Mouse (Mus musculus): ENCODE results near the gene Adipoq.
"Not testable (repeated sequence)": the region's sequence is repeated elsewhere in the genome, so short reads cannot be mapped to it uniquely, and the experiment has no call there.

Gene Adipoq

DNA sequence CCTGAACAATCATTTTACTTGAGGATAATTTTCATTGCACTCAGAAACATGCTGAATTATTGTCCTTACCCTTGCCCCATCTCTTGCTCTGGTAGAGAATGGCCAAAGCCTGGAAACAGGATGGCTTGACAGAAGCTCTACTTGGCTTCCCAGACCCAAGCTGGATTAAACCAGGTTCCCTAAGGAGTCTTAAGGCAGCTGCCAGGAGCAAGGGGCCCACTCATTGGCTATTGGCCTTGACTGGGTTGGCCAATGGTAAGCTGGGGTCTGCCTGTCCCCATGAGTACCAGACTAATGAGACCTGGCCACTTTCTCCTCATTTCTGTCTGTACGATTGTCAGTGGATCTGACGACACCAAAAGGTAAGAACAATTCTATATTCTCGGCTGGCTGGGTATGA is at the start of gene Adipoq:
TSS of gene Adipoq (plus strand) at position 257 of the 400 bp plus-strand sequence.
- DNase-seq (ENCODE audit: low spot score): no peak

DNA sequence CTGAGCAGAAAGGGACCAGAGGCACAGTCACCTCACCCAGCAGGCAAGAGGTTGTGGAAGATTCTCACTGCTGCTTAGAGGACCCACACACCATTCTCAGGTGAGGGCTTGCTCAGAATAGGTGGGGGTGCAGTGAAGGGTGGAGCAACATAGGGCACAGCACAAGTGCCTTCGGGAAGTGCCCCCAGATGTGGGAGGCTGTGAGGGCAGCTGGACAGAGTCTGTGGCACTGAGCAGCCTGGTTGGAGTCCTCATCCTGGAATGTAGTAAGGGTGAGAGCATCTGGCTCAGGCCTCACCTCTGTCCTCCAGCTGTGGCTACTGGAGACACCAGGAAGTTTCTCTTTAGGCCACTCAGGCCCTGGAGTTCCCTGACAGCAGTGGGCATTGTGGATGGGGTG is 49.5 kb upstream of the Adipoq start:
- DNase-seq (ENCODE audit: low spot score): not testable (repeated sequence)

DNA sequence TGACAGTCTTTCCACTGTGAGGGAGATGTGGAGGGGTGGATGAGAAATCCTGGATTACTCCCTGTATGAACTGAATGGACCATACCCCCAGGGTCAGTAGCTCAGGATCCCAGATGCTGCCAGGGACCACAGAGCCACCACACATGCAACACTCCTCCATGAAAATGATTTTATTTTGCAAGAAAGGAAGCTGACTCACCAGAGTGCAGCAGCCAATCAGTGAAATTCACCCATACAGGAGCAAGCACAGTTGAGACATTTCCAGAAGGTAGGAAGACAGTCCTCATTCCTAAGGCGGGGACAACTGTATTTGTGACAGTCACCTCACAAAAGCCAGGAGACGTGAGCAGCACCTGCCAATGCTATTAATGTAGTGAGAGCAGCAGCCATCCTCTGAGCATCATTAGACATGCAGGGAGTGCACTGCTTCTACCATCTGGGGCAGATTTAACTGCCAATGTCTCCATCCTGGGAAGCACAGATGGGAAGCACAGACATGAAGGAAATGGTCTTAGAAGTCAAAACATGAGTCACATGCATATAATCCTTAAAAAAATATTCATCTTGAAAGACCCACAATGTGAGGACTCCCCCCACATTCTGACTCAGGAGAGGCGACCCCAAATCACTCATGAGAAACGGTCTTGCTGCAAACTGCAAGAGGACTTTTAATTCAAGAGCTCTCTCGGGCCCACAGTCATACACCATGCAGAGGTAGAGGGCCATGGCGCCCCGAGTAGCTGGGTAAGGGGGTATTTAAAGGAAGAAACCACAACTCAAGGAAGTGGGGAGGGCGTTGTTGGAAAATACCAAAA is 48.8 kb upstream of the Adipoq start:
- not testable (repeated sequence) for DNase-seq (ENCODE audit: low spot score)

DNA sequence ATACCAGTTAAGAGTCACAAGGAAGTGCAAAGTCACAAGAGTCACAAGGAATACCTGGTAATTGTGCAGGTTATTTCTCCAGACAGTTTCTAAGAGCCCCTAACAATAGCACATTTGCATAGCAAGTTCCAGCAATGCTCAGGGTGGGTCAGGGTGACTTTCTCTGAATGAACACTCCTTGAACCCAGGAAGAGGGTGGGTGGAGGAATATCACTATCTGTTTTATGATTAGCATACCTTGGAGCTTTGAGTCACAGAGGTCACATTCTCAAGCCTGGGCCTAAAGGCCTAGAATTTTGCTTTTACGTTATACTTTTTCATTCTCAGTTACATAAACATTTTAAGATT is 48.3 kb upstream of the Adipoq start:
- DNase-seq (ENCODE audit: low spot score): not testable (repeated sequence)

DNA sequence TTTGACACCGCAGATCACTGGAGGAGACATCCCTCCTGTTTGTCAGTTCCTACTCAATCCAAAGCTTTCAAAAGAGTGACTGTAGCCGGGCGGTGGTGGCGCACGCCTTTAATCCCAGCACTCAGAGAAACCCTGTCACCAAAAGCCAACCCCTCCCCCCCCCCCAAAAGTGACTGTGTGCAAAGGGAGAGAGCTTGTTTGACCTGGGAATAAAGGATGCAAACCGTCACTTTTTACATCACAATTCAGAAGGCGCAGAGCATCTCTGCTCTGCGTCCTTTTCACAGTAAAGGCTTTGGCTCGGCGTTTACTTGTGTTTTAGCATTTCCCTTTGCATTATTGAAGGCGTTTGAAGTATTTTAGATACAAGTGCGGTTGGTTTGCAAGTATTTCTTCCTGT is 46.7 kb upstream of the Adipoq start:
- no peak for DNase-seq (ENCODE audit: low spot score)

DNA sequence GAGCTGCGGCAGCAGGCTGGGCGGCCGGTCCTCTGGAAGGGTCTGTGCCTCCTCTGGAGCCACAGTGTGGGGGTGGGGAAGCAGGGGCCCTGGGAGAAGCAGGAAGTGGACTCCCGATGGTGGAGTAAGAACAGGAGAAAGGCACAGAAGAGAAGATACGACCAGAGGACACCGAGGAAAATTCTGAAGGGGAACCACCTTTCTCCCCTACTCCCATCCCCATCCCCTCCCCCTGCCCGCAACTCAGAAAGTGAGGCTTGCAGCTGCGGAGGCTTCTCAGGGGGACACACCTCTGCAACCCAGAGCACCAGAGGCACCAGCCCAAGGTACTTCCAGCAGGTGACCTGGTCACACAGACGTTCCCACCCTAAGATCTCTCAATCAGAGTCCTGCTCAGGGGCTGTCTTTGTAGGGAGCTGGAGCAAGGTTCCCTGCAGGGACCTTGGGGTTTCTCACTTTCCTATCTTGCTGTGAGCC is 46.2 kb upstream of the Adipoq start:
- no peak for DNase-seq (ENCODE audit: low spot score)

DNA sequence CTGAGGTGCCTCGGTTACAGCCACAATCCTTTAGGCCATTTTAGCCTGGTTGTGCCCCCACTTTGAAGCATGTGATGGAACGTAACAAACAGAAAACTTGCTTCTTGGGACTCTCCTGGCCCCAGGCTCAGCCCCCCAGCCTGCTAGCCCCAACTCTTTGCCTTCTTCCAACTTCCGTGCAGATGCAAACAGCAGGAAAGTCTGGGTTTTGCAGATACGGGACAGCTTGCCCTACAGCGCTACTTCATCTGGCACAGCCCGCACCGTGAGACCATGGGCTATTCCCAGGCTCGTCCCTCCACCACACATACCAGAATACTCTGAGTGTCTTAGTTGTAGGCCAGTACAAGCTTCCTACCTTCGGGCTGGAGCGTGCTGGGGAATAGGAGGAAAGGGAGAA is 45.7 kb upstream of the Adipoq start:
- no peak for DNase-seq (ENCODE audit: low spot score)

DNA sequence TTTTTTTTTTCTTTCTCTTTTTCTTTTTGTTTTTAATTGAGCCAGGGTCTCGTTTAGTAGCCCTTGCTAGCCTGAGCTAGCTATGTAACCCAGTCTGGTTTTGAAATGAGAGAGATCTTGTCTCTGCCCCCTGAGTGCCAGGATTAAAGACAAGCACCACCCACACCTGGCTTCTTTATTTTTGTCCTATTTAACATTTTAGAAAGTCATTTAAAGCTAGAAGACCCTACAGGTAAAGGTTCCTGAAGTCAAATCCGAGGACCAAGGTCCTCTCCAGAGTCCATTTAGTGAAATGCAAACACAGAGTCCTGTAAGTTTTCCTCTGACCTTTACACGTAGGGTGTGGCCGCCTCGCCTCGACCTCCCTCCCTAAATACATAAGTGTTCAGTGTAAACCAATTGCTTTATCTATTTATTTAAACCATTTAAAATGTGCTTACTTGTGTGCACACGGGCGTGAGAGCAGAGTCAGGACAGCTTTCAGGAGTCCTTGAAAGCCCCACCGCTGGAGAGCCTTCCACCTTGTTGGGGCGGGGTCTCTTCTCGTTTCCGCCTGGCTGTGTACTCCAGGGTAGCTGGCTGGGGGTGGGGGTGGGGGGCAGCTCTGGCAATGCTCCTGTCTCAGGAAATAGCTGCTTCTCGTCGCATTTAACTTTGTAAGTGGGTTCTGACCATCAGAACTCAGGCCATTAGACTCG is 43.8 kb upstream of the Adipoq start:
- no peak for DNase-seq (ENCODE audit: low spot score)

DNA sequence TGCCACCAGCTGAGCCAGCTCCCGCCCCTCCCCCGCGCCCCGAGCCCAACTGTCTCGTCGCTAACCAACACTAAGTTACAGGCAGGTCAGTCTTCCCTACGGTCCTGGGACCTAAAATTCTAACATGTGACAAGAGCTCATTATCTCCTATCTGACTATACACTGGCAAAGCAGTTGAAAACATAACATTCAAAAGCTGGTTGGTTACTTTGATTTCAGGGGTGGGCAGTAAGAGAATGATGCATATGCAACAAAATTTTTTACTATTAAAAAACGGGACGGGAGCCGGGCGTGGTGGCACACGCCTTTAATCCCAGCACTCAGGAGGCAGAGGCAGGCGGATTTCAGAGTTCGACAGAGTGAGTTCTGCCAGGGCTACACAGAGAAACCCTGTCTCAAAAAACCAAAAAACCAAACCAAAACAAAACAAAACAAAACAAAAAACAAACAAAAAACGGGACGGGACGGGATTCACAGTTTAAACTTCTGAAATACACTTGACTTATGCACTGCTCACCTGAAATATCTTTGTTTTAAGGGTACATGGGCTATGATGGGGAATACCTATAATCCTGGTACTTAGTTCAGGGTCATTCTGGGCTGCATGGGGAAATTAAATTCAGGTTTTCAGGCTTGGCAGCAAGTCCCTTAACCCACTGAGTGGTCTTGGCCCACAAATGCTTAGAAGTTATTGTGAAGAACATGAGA is 43.1 kb upstream of the Adipoq start:
- DNase-seq (ENCODE audit: low spot score): no peak

DNA sequence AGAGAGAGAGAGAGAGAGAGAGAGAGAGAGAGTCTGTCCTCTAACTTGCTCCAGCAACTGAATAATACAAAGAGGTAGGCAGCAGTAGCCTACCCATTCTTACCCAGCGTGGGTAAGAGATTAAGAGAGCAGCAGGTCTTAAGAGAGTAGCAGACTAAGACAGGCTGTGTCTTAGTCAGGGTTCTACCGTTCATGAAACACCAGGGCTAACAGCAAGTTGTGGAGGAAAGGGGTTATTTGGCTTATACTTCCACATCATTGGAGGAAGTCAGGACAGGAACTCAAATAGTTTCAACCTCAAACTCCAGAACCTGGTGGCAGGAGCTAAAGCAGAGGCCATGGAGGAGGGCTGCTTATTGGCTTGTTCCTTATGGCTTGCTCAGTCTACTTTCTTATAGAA is 42.5 kb upstream of the Adipoq start:
- DNase-seq (ENCODE audit: low spot score): no peak

DNA sequence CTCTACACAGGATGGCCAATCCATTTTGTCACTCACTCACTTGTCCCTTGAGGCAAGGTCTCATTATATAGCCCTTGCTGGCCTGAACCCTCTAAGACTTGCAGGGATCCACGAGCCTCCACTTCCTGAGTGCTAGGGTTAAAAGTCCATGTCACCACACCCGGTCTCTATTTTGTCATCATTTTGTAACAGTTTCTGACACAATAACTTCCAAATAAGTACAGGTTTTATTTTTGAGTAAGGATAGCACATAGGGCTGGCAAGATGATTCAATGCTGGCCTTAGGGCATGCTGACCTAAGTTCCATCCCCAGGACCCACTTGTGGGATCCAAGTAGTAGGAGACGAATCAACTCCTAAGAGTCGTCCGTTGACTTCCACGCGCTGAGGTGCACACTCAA is 40.2 kb upstream of the Adipoq start:
- DNase-seq (ENCODE audit: low spot score): no peak

DNA sequence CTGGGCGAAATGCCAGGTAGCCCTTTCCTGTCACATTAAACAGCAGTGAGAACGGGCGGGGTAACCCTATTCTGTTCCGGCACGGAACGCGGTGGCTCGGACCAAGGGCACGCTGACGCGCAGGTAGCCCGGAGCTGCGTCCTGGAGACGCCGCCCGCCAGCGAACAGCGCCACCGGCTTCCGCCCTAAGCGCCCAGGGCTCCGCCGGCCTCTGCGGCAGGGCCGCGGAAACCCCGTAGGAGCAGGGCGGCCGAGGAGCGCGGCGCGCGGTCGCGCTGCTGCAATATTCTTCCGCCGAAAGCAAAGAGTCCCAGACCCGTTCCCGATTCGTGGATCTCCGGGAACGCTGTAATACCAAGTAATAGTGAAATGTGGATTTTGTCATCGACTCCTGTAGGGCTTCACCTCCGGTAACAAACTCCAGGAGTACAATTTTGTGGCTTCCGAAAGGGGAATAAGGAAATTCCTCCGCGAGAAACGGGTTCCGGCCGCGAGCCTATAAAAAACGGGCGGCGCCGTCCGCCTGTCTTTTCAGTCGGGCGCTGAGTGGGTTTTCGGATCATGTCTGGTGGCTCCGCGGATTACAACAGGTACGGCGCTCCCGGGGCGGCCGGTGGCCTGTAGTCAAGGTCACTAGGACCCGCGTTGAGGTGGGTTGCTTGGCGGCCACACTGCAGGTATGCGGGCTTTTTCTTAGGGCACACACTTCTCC is 38.9 kb upstream of the Adipoq start, which contains the start of gene Eif4a2:
TSS of gene Eif4a2 (plus strand) at position 214 of the 712 bp plus-strand sequence.
- DNase-seq (ENCODE audit: low spot score): peak; percentile 89

DNA sequence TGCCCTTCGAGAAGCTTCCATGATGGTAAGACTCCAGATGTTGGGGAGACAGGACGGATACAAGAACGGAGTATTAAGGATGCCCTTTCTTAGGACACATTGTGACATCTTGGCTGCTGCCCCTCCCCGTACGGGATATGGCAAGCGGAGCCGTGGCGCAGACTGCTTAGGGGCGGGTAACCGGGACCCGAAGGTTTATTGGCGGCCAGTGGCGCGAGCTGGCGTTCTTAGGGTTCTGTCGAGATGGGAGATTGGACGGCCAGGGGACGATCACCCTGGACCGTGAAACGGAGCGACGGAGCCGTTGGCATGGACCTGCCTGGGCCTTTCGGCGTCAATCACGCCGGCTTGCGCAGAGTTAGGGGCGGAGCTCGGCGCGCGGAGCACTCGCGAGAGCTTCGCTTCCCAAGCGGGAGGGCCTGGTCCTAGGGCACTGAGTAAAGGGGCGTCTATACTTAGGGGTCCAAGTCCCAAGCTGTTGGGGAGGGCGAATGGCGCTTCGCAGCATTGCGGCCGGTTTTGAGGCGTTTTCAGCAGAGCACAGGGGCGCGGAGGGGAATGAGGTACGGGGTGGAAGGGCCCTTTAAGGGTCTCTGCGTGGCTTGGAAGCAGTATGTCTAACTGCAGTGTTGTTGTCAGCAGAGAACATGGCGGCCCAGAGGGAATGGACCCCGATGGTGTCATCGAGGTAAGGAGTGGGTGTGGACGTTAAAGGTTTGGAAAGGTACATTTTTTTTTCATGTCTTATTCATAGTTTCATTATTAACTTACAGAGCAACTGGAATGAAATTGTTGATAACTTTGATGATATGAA is 38.2 kb upstream of the Adipoq start:
- peak; percentile 75 for DNase-seq (ENCODE audit: low spot score)

DNA sequence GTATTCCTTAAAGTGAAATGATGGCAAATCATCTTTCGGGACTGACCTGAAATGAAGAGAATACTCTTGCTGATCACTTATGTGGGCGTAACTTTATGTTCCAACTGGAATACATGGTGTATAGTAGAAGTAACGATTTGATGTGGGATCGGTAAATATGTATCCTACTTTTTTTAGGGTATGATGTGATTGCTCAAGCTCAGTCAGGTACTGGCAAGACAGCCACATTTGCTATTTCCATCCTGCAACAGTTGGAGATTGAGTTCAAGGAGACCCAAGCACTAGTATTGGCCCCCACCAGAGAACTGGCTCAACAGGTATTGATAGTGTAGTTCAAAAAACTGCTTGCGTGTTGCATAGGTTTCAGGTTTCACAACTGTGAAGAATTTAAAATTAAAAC is 37.4 kb upstream of the Adipoq start:
- no peak for DNase-seq (ENCODE audit: low spot score)

DNA sequence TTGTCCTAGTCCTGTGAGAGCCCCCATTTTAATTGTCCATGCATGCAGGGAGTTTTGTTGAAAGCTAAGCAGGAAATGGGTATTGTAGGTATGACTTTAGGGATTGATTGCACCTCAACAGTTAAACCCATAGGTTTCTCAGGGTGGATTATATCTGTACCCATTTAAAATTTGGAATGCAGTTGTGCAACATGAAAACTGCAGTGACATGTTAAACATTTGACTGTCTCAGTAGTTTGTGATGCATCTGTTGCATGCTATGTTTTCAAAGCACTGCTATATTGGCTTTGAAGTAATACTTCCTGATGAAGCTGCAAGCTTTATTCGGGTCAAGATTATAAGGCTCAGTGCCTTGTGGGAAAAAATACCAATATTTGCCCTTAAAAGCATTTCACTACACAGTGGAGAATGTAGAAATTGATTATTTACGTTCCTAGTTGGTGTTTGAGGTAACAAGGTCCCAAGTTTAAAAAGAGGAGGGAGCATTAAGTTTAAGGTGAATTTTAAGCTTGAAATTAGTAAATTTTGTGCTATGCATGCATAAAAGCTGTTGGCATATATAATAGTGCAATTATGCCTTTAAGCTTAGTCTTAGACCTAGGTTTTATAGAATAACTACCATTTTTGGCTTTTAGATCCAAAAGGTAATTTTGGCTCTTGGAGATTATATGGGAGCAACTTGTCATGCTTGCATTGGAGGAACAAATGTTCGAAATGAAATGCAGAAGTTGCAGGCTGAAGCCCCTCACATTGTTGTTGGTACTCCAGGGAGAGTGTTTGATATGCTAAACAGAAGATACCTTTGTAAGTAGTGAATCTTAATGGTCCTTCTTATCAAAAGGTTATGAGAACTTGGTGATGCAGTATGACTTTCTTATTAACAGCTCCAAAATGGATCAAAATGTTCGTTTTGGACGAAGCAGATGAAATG is 36.7 kb upstream of the Adipoq start:
- DNase-seq (ENCODE audit: low spot score): no peak

DNA sequence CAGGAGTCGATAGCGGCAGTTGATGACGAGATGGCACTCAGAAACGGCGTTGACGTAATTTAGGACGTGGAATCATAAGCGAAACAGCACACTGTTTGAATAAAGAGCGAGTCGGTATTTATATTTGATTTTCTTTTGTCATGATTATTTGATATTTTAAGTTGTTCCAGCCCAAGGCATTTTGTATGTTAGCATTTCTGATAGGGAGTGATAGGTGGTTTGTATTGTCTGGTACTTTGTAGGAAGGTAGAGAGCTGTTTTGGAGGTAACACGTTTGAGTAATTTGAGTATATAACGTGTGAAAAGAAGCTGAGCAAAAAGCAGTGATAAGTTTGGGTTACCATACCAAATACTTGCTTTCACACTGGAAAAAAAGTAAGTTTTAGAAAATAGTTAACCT is 34.0 kb upstream of the Adipoq start:
- DNase-seq (ENCODE audit: low spot score): no peak

DNA sequence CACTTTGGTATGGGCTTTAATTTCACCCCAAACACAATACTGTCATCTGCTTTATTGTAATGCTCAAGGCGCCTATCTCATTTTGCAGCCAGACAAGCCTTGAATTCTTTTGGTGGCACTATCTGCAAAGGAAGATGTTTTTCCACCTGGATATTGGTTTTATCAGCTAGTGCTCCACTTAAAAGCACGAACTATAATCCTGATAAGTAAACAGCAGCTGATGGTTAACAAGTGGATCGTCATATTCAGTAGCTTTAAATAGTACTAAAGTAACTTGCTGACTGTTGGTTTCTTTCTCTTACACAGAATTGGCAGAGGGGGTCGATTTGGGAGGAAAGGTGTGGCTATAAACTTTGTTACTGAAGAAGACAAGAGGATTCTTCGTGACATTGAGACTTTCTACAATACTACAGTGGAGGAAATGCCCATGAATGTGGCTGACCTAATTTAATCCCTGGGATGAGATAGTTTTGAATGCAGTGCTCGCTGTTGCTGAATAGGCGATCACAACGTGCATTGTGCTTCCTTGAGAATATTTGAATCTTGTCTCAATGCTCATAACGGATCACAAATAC is 33.4 kb upstream of the Adipoq start:
- DNase-seq (ENCODE audit: low spot score): no peak

DNA sequence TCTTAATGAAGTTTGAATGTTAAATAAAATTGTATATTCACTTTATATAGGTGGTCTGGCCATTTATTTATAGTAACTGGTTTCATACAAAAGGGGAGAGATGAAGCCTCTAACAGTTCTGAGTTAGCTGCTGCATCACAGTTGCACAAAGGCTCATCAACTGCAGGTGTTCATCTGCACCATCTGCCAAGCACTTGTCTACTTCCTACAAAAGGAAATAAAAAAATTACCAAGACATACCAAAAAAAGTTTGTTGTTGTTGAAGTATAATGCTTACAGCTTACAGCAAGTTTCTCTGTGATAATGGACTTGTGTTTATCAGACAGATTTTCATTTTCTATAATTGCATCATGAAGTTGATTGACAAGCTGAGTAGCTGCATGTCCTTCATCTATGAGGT is 32.4 kb upstream of the Adipoq start:
- no peak for DNase-seq (ENCODE audit: low spot score)

DNA sequence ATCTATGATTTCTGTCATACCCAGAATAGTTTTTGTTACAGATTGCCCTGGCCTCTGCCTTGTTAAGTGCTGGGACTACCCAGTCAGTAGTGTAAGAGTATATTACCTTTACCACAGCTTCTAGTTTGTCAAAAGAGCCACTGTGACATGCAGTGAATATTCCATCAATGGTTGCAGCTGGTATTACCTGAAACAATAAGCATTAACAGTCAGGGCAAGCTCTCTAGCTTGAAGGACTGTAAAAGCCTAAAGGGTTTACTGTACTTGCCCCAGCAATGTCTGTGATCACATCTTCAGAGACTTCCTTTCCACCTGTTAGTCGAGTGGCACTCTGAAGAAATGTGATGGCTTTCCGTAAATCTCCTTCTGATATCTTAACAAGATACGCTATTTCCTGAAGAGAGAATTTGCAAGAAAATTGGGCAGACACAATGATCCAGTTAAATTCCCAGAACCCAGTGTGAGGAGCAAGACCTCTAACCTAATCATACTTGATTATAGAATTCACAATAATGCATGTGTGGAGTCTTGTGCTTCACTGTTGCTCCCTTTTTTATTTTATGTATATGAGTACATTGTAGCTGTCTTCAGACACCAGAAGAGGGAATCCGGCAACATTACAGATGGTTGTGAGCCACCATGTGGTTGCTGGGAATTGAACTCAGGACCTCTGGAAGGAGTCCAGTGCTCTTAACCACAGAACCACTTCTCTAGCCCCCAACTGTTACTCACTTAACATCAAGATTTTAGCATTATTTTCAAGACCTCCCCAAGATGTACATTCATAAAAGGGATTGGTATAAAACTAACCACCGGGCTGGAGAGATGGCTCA is 31.8 kb upstream of the Adipoq start:
- DNase-seq (ENCODE audit: low spot score): no peak
